ENCODE assay signal across 8 mouse cellular contexts in genomic region chr14:101608519-101609368, GRCm38 (mm10). TPM values are rescaled to one million over a fixed set of nuclear protein-coding genes. Genes with fewer than 3 reads are reported as not detected.
DNase-seq lines count a peak whose midpoint lies in the region; ATAC-seq and TF ChIP-seq lines count a peak whose summit lies in the region.

Tbc1d4 (minus strand) TSS chr14:101609191.

- peak within 1 kb of the TSS; percentile 73 for H3K4me3 ChIP-seq in bone marrow, adult 2 months (replicated peaks; ENCODE audit: control insufficient read depth, low read depth, low read length)
- peak within 1 kb of the TSS; percentile 47 for H3K4me3 ChIP-seq in embryonic fibroblast, embryonic 13.5 days (ENCODE audit: insufficient read depth, low read length)
- peak within 1 kb of the TSS; percentile 84 for H3K4me3 ChIP-seq in heart, embryonic 11.5 days (ENCODE audit: low read depth, low read length)
- peak within 1 kb of the TSS; percentile 89 for H3K4me3 ChIP-seq in kidney, embryonic 16.5 days (ENCODE audit: low read length)
- H3K4me3 ChIP-seq in liver, embryonic 11.5 days (ENCODE audit: low read depth, low read length) = peak within 1 kb of the TSS; percentile 78
- H3K4me3 ChIP-seq in myocyte = peak within 1 kb of the TSS; percentile 60
- H3K4me3 ChIP-seq in stomach, embryonic 14.5 days (ENCODE audit: low read depth, low read length) = peak within 1 kb of the TSS; percentile 79

- WGBS in bone marrow, adult 2 months = under 1% methylated on average over 62 of the region's 62 CpGs
- WGBS in heart, embryonic 11.5 days (ENCODE audit: insufficient replicate concordance) = under 1% methylated on average over 60 of the region's 62 CpGs
- under 1% methylated on average over 62 of the region's 62 CpGs for WGBS in kidney, embryonic 16.5 days
- WGBS in liver, embryonic 11.5 days = under 1% methylated on average over 62 of the region's 62 CpGs
- under 1% methylated on average over 62 of the region's 62 CpGs for WGBS in stomach, embryonic 14.5 days

- H3K27ac ChIP-seq in bone marrow, adult 2 months (ENCODE audit: control insufficient read depth, insufficient read depth, low read depth, low read length, poor library complexity) = no peak within 1 kb of the TSS; the same call in 1 of the 2 replicates
- H3K27ac ChIP-seq in embryonic fibroblast, embryonic 13.5 days (ENCODE audit: insufficient read depth, low read length) = no peak within 1 kb of the TSS
- H3K27ac ChIP-seq in heart, embryonic 11.5 days (ENCODE audit: low read depth, low read length) = peak within 1 kb of the TSS; percentile 77
- peak within 1 kb of the TSS; percentile 87 for H3K27ac ChIP-seq in kidney, embryonic 16.5 days (ENCODE audit: low read length)
- no peak within 1 kb of the TSS; the same call in 1 of the 2 replicates for H3K27ac ChIP-seq in liver, embryonic 11.5 days (ENCODE audit: low read depth, low read length)
- H3K27ac ChIP-seq in stomach, embryonic 14.5 days (ENCODE audit: low read length) = peak within 1 kb of the TSS; percentile 53; the same call in 1 of the 2 replicates

- H3K4me2 ChIP-seq in heart, embryonic 11.5 days = peak within 1 kb of the TSS; percentile 95
- peak within 1 kb of the TSS; percentile 99 for H3K4me2 ChIP-seq in kidney, embryonic 16.5 days (replicated peaks; ENCODE audit: low read depth, low read length)
- peak within 1 kb of the TSS; percentile 98 for H3K4me2 ChIP-seq in liver, embryonic 11.5 days
- peak within 1 kb of the TSS; percentile 77 for H3K4me2 ChIP-seq in myocyte (ENCODE audit: low read depth)
- peak within 1 kb of the TSS; percentile 97 for H3K4me2 ChIP-seq in stomach, embryonic 14.5 days (replicated peaks; ENCODE audit: low read depth, low read length)

- no peaks in the 10 kb centered on the region for H3K27me3 ChIP-seq in heart, embryonic 11.5 days (ENCODE audit: control insufficient read depth, insufficient read depth, low read length)
- no peaks in the 10 kb centered on the region for H3K27me3 ChIP-seq in kidney, embryonic 16.5 days (ENCODE audit: insufficient read depth, low read length)
- peaks cover 15% of the 10 kb centered on the region for H3K27me3 ChIP-seq in liver, embryonic 11.5 days (replicated peaks; ENCODE audit: control insufficient read depth, insufficient read depth, low read length)
- H3K27me3 ChIP-seq in myocyte (ENCODE audit: control insufficient read depth, insufficient read depth, insufficient read length) = no peaks in the 10 kb centered on the region
- no peaks in the 10 kb centered on the region for H3K27me3 ChIP-seq in stomach, embryonic 14.5 days (ENCODE audit: control insufficient read depth, insufficient read depth, low read length)

- peak within 1 kb of the TSS; percentile 80 for H3ac ChIP-seq in myocyte (ENCODE audit: control insufficient read depth, insufficient read length)

- no peaks in the 10 kb centered on the region; the same call in 1 of the 2 replicates for H3K4me1 ChIP-seq in bone marrow, adult 2 months (ENCODE audit: control insufficient read depth, insufficient read depth, low read length)
- no peaks in the 10 kb centered on the region for H3K4me1 ChIP-seq in embryonic fibroblast, embryonic 13.5 days (ENCODE audit: control insufficient read depth, insufficient read depth, low read length)
- H3K4me1 ChIP-seq in heart, embryonic 11.5 days (ENCODE audit: control insufficient read depth, insufficient read depth, low read length) = no peaks in the 10 kb centered on the region
- peaks cover 11% of the 10 kb centered on the region; the same call in 1 of the 2 replicates for H3K4me1 ChIP-seq in kidney, embryonic 16.5 days (ENCODE audit: insufficient read depth, low read length)
- H3K4me1 ChIP-seq in liver, embryonic 11.5 days (replicated peaks; ENCODE audit: control insufficient read depth, insufficient read depth, low read length) = no peaks in the 10 kb centered on the region; the same call in 1 of the 2 replicates
- 0 out of 2 replicates have a peak, but pooled peaks cover 3% of the 10 kb centered on the region for H3K4me1 ChIP-seq in stomach, embryonic 14.5 days (ENCODE audit: control insufficient read depth, insufficient read depth, low read length)

- peak; percentile 81 for ATAC-seq in heart, embryonic 11.5 days (replicated peaks; ENCODE audit: insufficient number of reproducible peaks, low FRiP score, low TSS enrichment)
- ATAC-seq in kidney, embryonic 16.5 days (ENCODE audit: low FRiP score, low TSS enrichment) = peak; percentile 95
- ATAC-seq in liver, embryonic 11.5 days (replicated peaks; ENCODE audit: low FRiP score) = peak; percentile 79
- peak; percentile 90 for ATAC-seq in stomach, embryonic 14.5 days (ENCODE audit: insufficient number of reproducible peaks, insufficient read depth, low FRiP score, low read depth)

- H3K9ac ChIP-seq in heart, embryonic 11.5 days (ENCODE audit: low read depth, low read length) = peak within 1 kb of the TSS; percentile 87
- H3K9ac ChIP-seq in kidney, embryonic 16.5 days (replicated peaks; ENCODE audit: low read length) = peak within 1 kb of the TSS; percentile 84
- peak within 1 kb of the TSS; percentile 66 for H3K9ac ChIP-seq in liver, embryonic 11.5 days (ENCODE audit: low read depth, low read length)
- peak within 1 kb of the TSS; percentile 44 for H3K9ac ChIP-seq in stomach, embryonic 14.5 days (replicated peaks; ENCODE audit: low read depth, low read length)

- no peaks in the 10 kb centered on the region for H3K9me3 ChIP-seq in heart, embryonic 11.5 days (replicated peaks; ENCODE audit: control insufficient read depth, low read length)
- no peaks in the 10 kb centered on the region for H3K9me3 ChIP-seq in kidney, embryonic 16.5 days (ENCODE audit: low read length)
- no peaks in the 10 kb centered on the region for H3K9me3 ChIP-seq in liver, embryonic 11.5 days (ENCODE audit: control insufficient read depth, low read length)
- H3K9me3 ChIP-seq in stomach, embryonic 14.5 days (ENCODE audit: control insufficient read depth, low read depth, low read length) = no peaks in the 10 kb centered on the region

- TF ChIP-seq CTCF in bone marrow, adult 2 months (IDR thresholded peaks at IDR 0.05; ENCODE audit: control insufficient read depth, insufficient read depth, low read length) = peak; percentile 53
- peak; percentile 58 for TF ChIP-seq CTCF in embryonic fibroblast, embryonic 13.5 days (IDR thresholded peaks at IDR 0.05; ENCODE audit: borderline replicate concordance, insufficient read depth, low read length)

- no peaks in the 10 kb centered on the region for H3K36me3 ChIP-seq in heart, embryonic 11.5 days (ENCODE audit: control insufficient read depth, insufficient read depth, low read length)
- no peaks in the 10 kb centered on the region for H3K36me3 ChIP-seq in kidney, embryonic 16.5 days (ENCODE audit: insufficient read depth, low read length)
- no peaks in the 10 kb centered on the region for H3K36me3 ChIP-seq in liver, embryonic 11.5 days (ENCODE audit: control insufficient read depth, insufficient read depth, low read length)
- no peaks in the 10 kb centered on the region for H3K36me3 ChIP-seq in myocyte (ENCODE audit: control insufficient read depth, insufficient read depth)
- H3K36me3 ChIP-seq in stomach, embryonic 14.5 days (ENCODE audit: control insufficient read depth, insufficient read depth, low read length) = no peaks in the 10 kb centered on the region

- no peak for TF ChIP-seq POLR2A in bone marrow, adult 2 months (IDR thresholded peaks at IDR 0.05; ENCODE audit: borderline replicate concordance, control insufficient read depth, low read depth, low read length)
- TF ChIP-seq POLR2A in embryonic fibroblast, embryonic 13.5 days (IDR thresholded peaks at IDR 0.05; ENCODE audit: low read depth, low read length) = peak; percentile 59
- peak; percentile 66 for TF ChIP-seq POLR2A in myocyte (IDR thresholded peaks at IDR 0.05; ENCODE audit: insufficient read length, low read depth)

- no peaks in the 10 kb centered on the region for H3K79me2 ChIP-seq in myocyte (ENCODE audit: control insufficient read depth, insufficient read depth)

- peak; percentile 90 for DNase-seq in A20 (ENCODE audit: low read depth, low spot score)
- peak; percentile 78 for DNase-seq in liver, embryonic 11.5 days (ENCODE audit: low spot score)

TF ChIP-seq in myocyte, 11 proteins besides CTCF, POLR2A, EP300 and RAD21:
- TF ChIP-seq MAX (IDR thresholded peaks at IDR 0.05; ENCODE audit: low read depth) = no peak
- no peak for TF ChIP-seq CEBPB (IDR thresholded peaks at IDR 0.05; ENCODE audit: insufficient read depth, poor library complexity, severe bottlenecking)
- peak; percentile 20 for TF ChIP-seq SRF (IDR thresholded peaks at IDR 0.05; ENCODE audit: control insufficient read depth, insufficient read length, low read depth)

RNA-seq across cellular contexts. Expression of gene Tbc1d4, which starts in this region (rescaled TPM):
- 3.0 and 3.4 TPM in 2 replicates for polyA plus RNA-seq in bone marrow, adult 2 months (2011; ENCODE audit: insufficient read depth, insufficient read length, low replicate concordance, missing spikeins)
- 1.9 and 3.2 TPM in 2 replicates for polyA plus RNA-seq in embryonic fibroblast, embryonic 13.5 days (2011; ENCODE audit: insufficient read length, low read depth, missing spikeins)
- polyA plus RNA-seq in heart, embryonic 11.5 days (2014; fragmentation: Nextera tagmentation; extraction: Ambion mirVana) = 15.0 and 16.3 TPM in 2 replicates
- polyA plus RNA-seq in kidney, embryonic 16.5 days (2015; fragmentation: Nextera tagmentation; extraction: Ambion mirVana) = 22.0 and 23.0 TPM in 2 replicates
- 4.0 and 4.8 TPM in 2 replicates for polyA plus RNA-seq in liver, embryonic 11.5 days (2014; fragmentation: Nextera tagmentation; extraction: Ambion mirVana)
- 3.6 TPM for polyA plus RNA-seq in myocyte (2012; fragmentation: generic; extraction: Trizol)
- 8.7 and 8.9 TPM in 2 replicates for polyA plus RNA-seq in stomach, embryonic 14.5 days (2014; fragmentation: Nextera tagmentation; extraction: Ambion mirVana)

Comparison
In these comparisons a context has a peak if more than half of its experiments do, and no peak if none do; other contexts are left out.
1. H3K27ac ChIP-seq: peak in heart, embryonic 11.5 days (single experiment), kidney, embryonic 16.5 days (single experiment) and stomach, embryonic 14.5 days (single experiment); none in bone marrow, adult 2 months (single experiment), embryonic fibroblast, embryonic 13.5 days (single experiment) and liver, embryonic 11.5 days (single experiment).
2. Peak in every context shown above with its lines, with median percentiles within 50 percentile points of each other: H3K4me3 ChIP-seq, ATAC-seq, H3K4me2 ChIP-seq and H3K9ac ChIP-seq.